Mouse (Mus musculus) heart, adult 2 months (tissue): ENCODE data around the gene L3mbtl1. TPM values are rescaled to one million over a fixed set of nuclear protein-coding genes. Genes with fewer than 3 reads are reported as not detected.
A peak's percentile ranks its signal among the peaks of the same experiment; 100 is the strongest.

Experiments used
- DNase-seq, 2 experiments: peaks; one replicate each; pipeline ENCODE4 v3.0.0; 2021
- H3K27ac ChIP-seq: fragments of 200-600 bp; 2 replicates; pipeline ENCODE4 v1.8.1; 2022
- H3K27me3 ChIP-seq: fragments of 200-500 bp; 2 replicates; pipeline ENCODE4 v1.6.1; 2012; ENCODE audit warnings: mild to moderate bottlenecking, low read length, inconsistent platforms, mixed read lengths; ENCODE audit not compliant: control insufficient read depth, insufficient read depth
- H3K36me3 ChIP-seq: fragments of 200-500 bp; 2 replicates; pipeline ENCODE4 v1.6.1; 2012; ENCODE audit warnings: low read length, inconsistent platforms; ENCODE audit not compliant: control insufficient read depth, insufficient read depth
- H3K4me1 ChIP-seq: fragments of 200-500 bp; 2 replicates; pipeline ENCODE4 v1.6.1; 2011; ENCODE audit warnings: low read length; ENCODE audit not compliant: control insufficient read depth, insufficient read depth
- H3K4me3 ChIP-seq: fragments of 200-600 bp; 2 replicates; pipeline ENCODE4 v1.8.1; 2022
- H3K79me2 ChIP-seq: fragments of 200-500 bp; replicated peaks from 2 replicates; pipeline ENCODE4 v1.6.1; 2012; ENCODE audit warnings: mild to moderate bottlenecking, inconsistent platforms, low read length, moderate library complexity, mixed read lengths; ENCODE audit not compliant: control insufficient read depth, insufficient read depth
- H3K9ac ChIP-seq: fragments of 200-500 bp; 2 replicates; pipeline ENCODE4 v1.6.1; 2012; ENCODE audit warnings: low read depth, mild to moderate bottlenecking, control low read depth, inconsistent platforms, low read length, mixed read lengths
- CTCF ChIP-seq: fragments of 200-600 bp; IDR thresholded peaks from 2 replicates; pipeline ENCODE4 v1.8.1; 2022; ENCODE audit warnings: antibody characterized with exemption, mild to moderate bottlenecking, moderate library complexity
- EP300 ChIP-seq: fragments of 200-500 bp; IDR thresholded peaks from 2 replicates; pipeline ENCODE4 v1.6.1; 2011; ENCODE audit warnings: low read depth, low read length, control low read depth; ENCODE audit not compliant: insufficient read depth
- POLR2A ChIP-seq: fragments of 200-500 bp; IDR thresholded peaks from 2 replicates; pipeline ENCODE4 v1.6.1; 2011; ENCODE audit warnings: mild to moderate bottlenecking, low read depth, low read length, control low read depth; ENCODE audit not compliant: insufficient read depth
- WGBS: fragments of 180-500 bp; shearing (Covaris S2); methylation state at CpG from one replicate; pipeline ENCODE4 v1.1.7; 2018; 5-methylcytosine and 5-hydroxymethylcytosine counted together
- intact Hi-C: fragments of 180-260 bp; cut with DNase I; formaldehyde crosslinking; loops from one replicate; pipeline ENCODE4 v1.15.1; 2025
- polyA plus RNA-seq: library from polyadenylated mRNA; depleted of rRNA; stranded (reverse); fragments of >200 nt; gene quantifications from 2 replicates; pipeline ENCODE4 v1.2.3, GENCODE M21; 2012; rRNA removed
- total RNA-seq, 2 experiments: library from RNA; stranded (reverse); gene quantifications; 2 replicates each; pipeline ENCODE4 v1.2.3; 2021

The L3mbtl1 gene
- total and polyA plus RNA-seq, 3 experiments = 0.10 to 0.65 TPM; not detected in 1

- DNase-seq = no peak
- Histone ChIP-seq H3K27ac (no peak overlapping the region), H3K79me2 (no peaks in the 10 kb centered on the region), H3K27me3 (no peaks in the 10 kb centered on the region), H3K4me1 (no peaks in the 10 kb centered on the region), H3K9ac (no peak overlapping the region), H3K4me3 (no peak overlapping the region), H3K36me3 (no peaks in the 10 kb centered on the region)
- intact Hi-C loops = no loop called here
- TF ChIP-seq POLR2A (no peak), CTCF (no peak), EP300 (no peak)
- WGBS = 49% methylated on average over 4 of the region's 4 CpGs
These were observed 64.0 kb downstream of the L3mbtl1 start for GRCm38 (mm10) chr2:163007299-163007698.

GRCm38 (mm10) chr2:163016916-163017743, 73.9 kb downstream of the L3mbtl1 start, which contains the start of gene Ift52:
Ift52 (plus strand) TSS chr2:163017354.
- H3K27me3 ChIP-seq = no peaks in the 10 kb centered on the region
- H3K4me3 ChIP-seq = peak within 1 kb of the TSS; percentile 71
- H3K9ac ChIP-seq = peak within 1 kb of the TSS; percentile 73
- no peaks in the 10 kb centered on the region for H3K79me2 ChIP-seq
- peaks cover 2% of the 10 kb centered on the region; the same call in 1 of the 2 replicates for H3K4me1 ChIP-seq
- peak within 1 kb of the TSS; percentile 83 for H3K27ac ChIP-seq
- intact Hi-C loops = loop anchor here (2.0 kb wide), 1 partner anchor 86 kb away; the partner anchor contains the start of gene Srsf6
- peak; percentile 92 to 96 for DNase-seq
- peaks cover 2% of the 10 kb centered on the region for H3K36me3 ChIP-seq
- TF ChIP-seq POLR2A (peak; percentile 49), CTCF (no peak)
- WGBS = under 1% methylated on average over 57 of the region's 57 CpGs

Other genes with a start within 250 kb of the L3mbtl1 start
- gene Srsf6, start 11.9 kb upstream of the L3mbtl1 start, total RNA-seq = 10 to 100 TPM; 61.2 to 68.3 TPM
- gene Srsf6, start 11.9 kb upstream of the L3mbtl1 start, polyA plus RNA-seq = 48.0 and 75.1 TPM in 2 replicates
- not detected for gene Sgk2, start 43.9 kb downstream of the L3mbtl1 start, total RNA-seq
- not detected in 2 replicates for gene Sgk2, start 43.9 kb downstream of the L3mbtl1 start, polyA plus RNA-seq
- 10 to 100 TPM; 19.5 to 22.1 TPM for gene Ift52, start 73.9 kb downstream of the L3mbtl1 start, total RNA-seq
- 16.5 and 22.2 TPM in 2 replicates for gene Ift52, start 73.9 kb downstream of the L3mbtl1 start, polyA plus RNA-seq
- under 1 TPM; 0.16 to 0.41 TPM for gene Mybl2, start 111.2 kb downstream of the L3mbtl1 start, total RNA-seq
- 0.18 and 0.56 TPM in 2 replicates for gene Mybl2, start 111.2 kb downstream of the L3mbtl1 start, polyA plus RNA-seq
- not detected for gene Gtsf1l, start 144.4 kb downstream of the L3mbtl1 start, total RNA-seq
- 0.68 TPM in 1 of 2 replicates, not detected in the other for gene Gtsf1l, start 144.4 kb downstream of the L3mbtl1 start, polyA plus RNA-seq